Mouse (Mus musculus): ENCODE data around the gene Ssbp2.

DNA sequence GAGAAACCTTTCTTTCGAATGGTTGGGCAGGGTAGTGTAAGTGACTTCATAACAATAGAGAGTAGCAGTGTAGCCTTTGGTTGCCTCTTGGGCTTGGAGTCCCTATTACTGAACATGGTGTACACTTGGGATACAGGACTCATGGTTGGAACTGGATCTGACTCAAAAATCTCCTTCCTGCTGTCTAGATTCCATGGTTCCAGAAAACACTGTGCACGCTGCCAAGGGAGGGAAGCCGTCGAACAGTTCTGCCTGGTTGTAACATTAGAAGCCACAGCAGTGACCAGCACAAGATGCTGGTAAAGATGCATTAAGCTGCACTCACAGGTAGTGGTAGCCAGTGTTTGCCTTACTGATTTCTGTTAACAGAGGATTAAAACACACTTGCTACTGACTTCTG, 32.0 kb downstream of the Ssbp2 start:
- TF ChIP-seq POLR2A (IDR thresholded peaks at IDR 0.05; ENCODE audit: control insufficient read depth, extremely low read depth, insufficient read depth, low read length, poor library complexity) (no peak), CTCF (IDR thresholded peaks at IDR 0.05; ENCODE audit: borderline replicate concordance, control insufficient read depth, extremely low read depth, insufficient read depth, low read length, poor library complexity) (no peak)

All from thymus, adult 2 months (tissue).